ENCODE assay signal across 14 mouse cellular contexts in the genomic region with DNA sequence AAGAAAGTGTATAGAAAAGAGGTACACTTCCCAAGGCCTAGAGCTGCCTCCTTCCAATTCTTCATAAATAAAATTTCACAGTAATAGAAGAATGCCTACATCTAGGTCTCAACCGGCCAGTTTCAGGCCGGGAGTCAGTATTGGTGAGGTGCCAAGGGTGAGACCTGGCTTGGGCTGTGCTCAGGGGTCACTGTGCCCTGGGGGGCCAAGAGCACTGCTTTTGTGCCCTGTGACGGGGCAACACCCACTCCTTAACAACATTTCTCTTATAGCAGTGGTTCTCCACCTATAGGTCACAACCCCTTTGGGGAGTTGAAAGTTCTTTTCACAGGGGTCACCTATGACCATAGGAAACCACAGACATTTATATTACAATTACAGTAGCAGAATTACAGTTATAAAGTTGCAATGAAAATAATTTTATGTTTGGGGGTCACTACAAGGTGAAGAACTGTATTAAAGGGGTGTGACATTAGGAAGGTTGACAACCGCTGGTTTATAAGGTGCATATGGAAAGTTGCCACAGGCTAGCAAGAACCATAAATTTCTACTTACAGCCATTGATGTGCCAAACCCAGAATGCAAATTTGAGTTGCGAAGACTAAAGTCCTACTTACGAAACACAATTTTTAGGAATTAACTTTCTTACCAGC. TPM values are rescaled to one million over a fixed set of nuclear protein-coding genes. Genes with fewer than 3 reads are reported as not detected.
DNase-seq lines count a peak whose midpoint lies in the region; ATAC-seq and TF ChIP-seq lines count a peak whose summit lies in the region.
"Had no signal": no experiment of that assay in that cellular context is flagged by ENCODE, and none has a peak within 500 bp of the region (broad histone marks: within the 10 kb centered on the region; RNA-seq: fewer than 3 reads in every experiment).

No protein-coding gene starts in this region.

- WGBS in liver, postnatal 0 days (ENCODE audit: insufficient replicate concordance), result 52% methylated on average over 6 of the region's 6 CpGs
- 65% methylated on average over 6 of the region's 6 CpGs for WGBS in liver, embryonic 11.5 days
- WGBS in intestine, postnatal 0 days, result 51% methylated on average over 6 of the region's 6 CpGs
- 56% methylated on average over 6 of the region's 6 CpGs for WGBS in embryonic facial prominence, embryonic 10.5 days

- no peak overlapping the region for H3K4me2 ChIP-seq in liver, postnatal 0 days (ENCODE audit: low read depth, low read length)
- H3K4me2 ChIP-seq in liver, embryonic 11.5 days, result no peak overlapping the region
- H3K4me2 ChIP-seq in intestine, postnatal 0 days (replicated peaks; ENCODE audit: low read depth), result no peak overlapping the region
- H3K4me2 ChIP-seq: liver, embryonic 13.5 days; stomach, embryonic 15.5 days had no signal

- no peaks in the 10 kb centered on the region for H3K36me3 ChIP-seq in liver, postnatal 0 days (replicated peaks; ENCODE audit: insufficient read depth, low read length)
- H3K36me3 ChIP-seq in liver, embryonic 11.5 days (ENCODE audit: control insufficient read depth, insufficient read depth, low read length), result no peaks in the 10 kb centered on the region
- 0 out of 2 replicates have a peak, but pooled peaks cover 3% of the 10 kb centered on the region for H3K36me3 ChIP-seq in intestine, postnatal 0 days (ENCODE audit: control insufficient read depth, insufficient read depth)
- H3K36me3 ChIP-seq in embryonic facial prominence, embryonic 10.5 days (replicated peaks), result no peaks in the 10 kb centered on the region
- H3K36me3 ChIP-seq: liver, embryonic 13.5 days; stomach, embryonic 15.5 days had no signal

- H3K9ac ChIP-seq in liver, postnatal 0 days (replicated peaks), result no peak overlapping the region
- H3K9ac ChIP-seq in liver, embryonic 11.5 days (ENCODE audit: low read depth, low read length), result no peak overlapping the region
- no peak overlapping the region for H3K9ac ChIP-seq in intestine, postnatal 0 days (ENCODE audit: low read depth, low read length)
- H3K9ac ChIP-seq: liver, embryonic 13.5 days; stomach, embryonic 15.5 days had no signal

- no peak for TF ChIP-seq EP300 in liver, postnatal 0 days (IDR thresholded peaks at IDR 0.05; ENCODE audit: low read depth)

- ATAC-seq in liver, postnatal 0 days, result 0 out of 2 replicates have a peak, but pooled peaks have one; percentile 17
- no peak for ATAC-seq in liver, embryonic 11.5 days (replicated peaks; ENCODE audit: low FRiP score)
- ATAC-seq in intestine, postnatal 0 days, result peak; percentile 56; the same call in 1 of the 2 replicates

- no peaks in the 10 kb centered on the region for H3K27me3 ChIP-seq in liver, postnatal 0 days (ENCODE audit: insufficient read depth, low read length)
- no peaks in the 10 kb centered on the region for H3K27me3 ChIP-seq in liver, embryonic 11.5 days (replicated peaks; ENCODE audit: control insufficient read depth, insufficient read depth, low read length)
- no peaks in the 10 kb centered on the region for H3K27me3 ChIP-seq in intestine, postnatal 0 days (replicated peaks; ENCODE audit: control insufficient read depth, insufficient read depth, low read length)
- H3K27me3 ChIP-seq in embryonic facial prominence, embryonic 10.5 days (replicated peaks; ENCODE audit: low read depth, poor library complexity, severe bottlenecking), result no peaks in the 10 kb centered on the region
- H3K27me3 ChIP-seq: liver, embryonic 13.5 days; stomach, embryonic 15.5 days had no signal

- no peak overlapping the region for H3K4me3 ChIP-seq in liver, postnatal 0 days (ENCODE audit: low read depth, low read length)
- H3K4me3 ChIP-seq in liver, embryonic 11.5 days (ENCODE audit: low read depth, low read length), result no peak overlapping the region
- no peak overlapping the region for H3K4me3 ChIP-seq in intestine, postnatal 0 days (ENCODE audit: low read depth, low read length)
- no peak overlapping the region for H3K4me3 ChIP-seq in embryonic facial prominence, embryonic 10.5 days
- H3K4me3 ChIP-seq: liver, embryonic 13.5 days; myocyte; stomach, embryonic 15.5 days had no signal

- H3K4me1 ChIP-seq in liver, postnatal 0 days (ENCODE audit: insufficient read depth), result no peaks in the 10 kb centered on the region
- no peaks in the 10 kb centered on the region for H3K4me1 ChIP-seq in liver, embryonic 11.5 days (replicated peaks; ENCODE audit: control insufficient read depth, insufficient read depth, low read length)
- H3K4me1 ChIP-seq in intestine, postnatal 0 days (replicated peaks; ENCODE audit: control insufficient read depth, insufficient read depth, low read length), result no peaks in the 10 kb centered on the region
- no peaks in the 10 kb centered on the region for H3K4me1 ChIP-seq in embryonic facial prominence, embryonic 10.5 days
- H3K4me1 ChIP-seq: liver, embryonic 13.5 days; stomach, embryonic 15.5 days had no signal

- no peaks in the 10 kb centered on the region for H3K9me3 ChIP-seq in liver, postnatal 0 days (ENCODE audit: low read length)
- H3K9me3 ChIP-seq in liver, embryonic 11.5 days (ENCODE audit: control insufficient read depth, low read length), result no peaks in the 10 kb centered on the region
- no peaks in the 10 kb centered on the region for H3K9me3 ChIP-seq in intestine, postnatal 0 days (ENCODE audit: control insufficient read depth)
- no peaks in the 10 kb centered on the region for H3K9me3 ChIP-seq in embryonic facial prominence, embryonic 10.5 days
- H3K9me3 ChIP-seq: liver, embryonic 13.5 days; stomach, embryonic 15.5 days had no signal

- H3K27ac ChIP-seq in liver, postnatal 0 days (ENCODE audit: low read depth), result no peak overlapping the region
- H3K27ac ChIP-seq in liver, embryonic 11.5 days (ENCODE audit: low read depth, low read length), result no peak overlapping the region
- H3K27ac ChIP-seq in intestine, postnatal 0 days (ENCODE audit: low read depth, low read length), result no peak overlapping the region
- H3K27ac ChIP-seq in embryonic facial prominence, embryonic 10.5 days (replicated peaks), result no peak overlapping the region
- H3K27ac ChIP-seq: liver, embryonic 13.5 days; stomach, embryonic 15.5 days had no signal

- no peak for TF ChIP-seq CTCF in liver, postnatal 0 days (IDR thresholded peaks at IDR 0.05; ENCODE audit: low read depth)
- TF ChIP-seq CTCF in intestine, postnatal 0 days (IDR thresholded peaks at IDR 0.05; ENCODE audit: low read depth), result no peak

- DNase-seq in cerebellum, adult 9-11 months, result peak; percentile 32
- DNase-seq in cerebellum, postnatal 4 days (ENCODE audit: low spot score in 2 of 2), result no peak
- no peak for DNase-seq in liver, postnatal 0 days
- no peak for DNase-seq in liver, embryonic 11.5 days (ENCODE audit: low spot score)
- DNase-seq in c-Kit-positive CD71-positive TER-119-positive erythroid progenitor cells, embryonic 14.5 days (ENCODE audit: low spot score), result peak; percentile 9
- no peak for DNase-seq in spleen, postnatal 10 days (ENCODE audit: low spot score in 2 of 2)
- no peak for DNase-seq in embryonic facial prominence, embryonic 10.5 days (ENCODE audit: low spot score)
- DNase-seq: cerebellum, adult 8-10 months; gastrocnemius, postnatal 10 days; liver, embryonic 13.5 days; right cerebral cortex, postnatal 25 days had no signal

RNA-seq across cellular contexts. Expression of a gene that starts 26.1 kb away (rescaled TPM):
- polyA plus RNA-seq in liver, postnatal 0 days (2015; fragmentation: Nextera tagmentation; extraction: Ambion mirVana), result 4.6 and 5.8 TPM in 2 replicates
- polyA plus RNA-seq in liver, embryonic 11.5 days (2014; fragmentation: Nextera tagmentation; extraction: Ambion mirVana), result 13.0 and 17.4 TPM in 2 replicates
- polyA plus RNA-seq in intestine, postnatal 0 days (2015; fragmentation: Nextera tagmentation; extraction: Ambion mirVana), result 10.2 and 11.0 TPM in 2 replicates
- 17.4 and 17.9 TPM in 2 replicates for polyA plus RNA-seq in embryonic facial prominence, embryonic 10.5 days (2016; fragmentation: Nextera tagmentation; extraction: Ambion mirVana)

RNA-seq across cellular contexts. Expression of a gene that starts 26.1 kb away (rescaled TPM):
- polyA plus RNA-seq in liver, postnatal 0 days (2015; fragmentation: Nextera tagmentation; extraction: Ambion mirVana), result 11.0 and 14.2 TPM in 2 replicates
- polyA plus RNA-seq in liver, embryonic 11.5 days (2014; fragmentation: Nextera tagmentation; extraction: Ambion mirVana), result 23.9 and 27.8 TPM in 2 replicates
- 34.6 and 36.9 TPM in 2 replicates for polyA plus RNA-seq in intestine, postnatal 0 days (2015; fragmentation: Nextera tagmentation; extraction: Ambion mirVana)
- 24.6 and 28.8 TPM in 2 replicates for polyA plus RNA-seq in embryonic facial prominence, embryonic 10.5 days (2016; fragmentation: Nextera tagmentation; extraction: Ambion mirVana)

Comparison
In these comparisons a context has a peak if more than half of its experiments do, and no peak if none do; other contexts are left out.
1. DNase-seq: peak in cerebellum, adult 9-11 months (single experiment) and c-Kit-positive CD71-positive TER-119-positive erythroid progenitor cells, embryonic 14.5 days (single experiment); none in cerebellum, postnatal 4 days (0 of 2), liver, postnatal 0 days (single experiment), liver, embryonic 11.5 days (single experiment), spleen, postnatal 10 days (0 of 2) and embryonic facial prominence, embryonic 10.5 days (single experiment).